Mouse (Mus musculus) bone marrow macrophage, adult 2 months (primary cell): ENCODE data around the gene Slc23a3.

Experiments used
- CTCF ChIP-seq: IDR thresholded peaks from 2 replicates; pipeline ENCODE4 v1.5.1; 2012; ENCODE audit warnings: low read depth, mild to moderate bottlenecking, low read length, moderate library complexity
- POLR2A ChIP-seq: IDR thresholded peaks from 2 replicates; pipeline ENCODE4 v1.6.1; 2012; ENCODE audit warnings: mild to moderate bottlenecking, low read depth, low read length, borderline replicate concordance

GRCm38 (mm10) chr1:75136730-75137129 is 3.0 kb upstream of the Slc23a3 start:
- TF ChIP-seq POLR2A (no peak), CTCF (no peak)
